Mouse (Mus musculus) retina, postnatal 1 day (tissue): ENCODE measurements at regions not wholly inside any gene's neighbourhood (a gene's known extent, or its start where the extent isn't known, plus 50 kb on each side); places are given as distances from the start of the nearest gene placed in this dataset.
"Not testable (repeated sequence)": the region's sequence is repeated elsewhere in the genome, so short reads cannot be mapped to it uniquely, and the experiment has no call there.

Source experiments
- DNase-seq: peaks from one replicate; pipeline ENCODE4 v3.0.0-alpha.2; 2012

DNA sequence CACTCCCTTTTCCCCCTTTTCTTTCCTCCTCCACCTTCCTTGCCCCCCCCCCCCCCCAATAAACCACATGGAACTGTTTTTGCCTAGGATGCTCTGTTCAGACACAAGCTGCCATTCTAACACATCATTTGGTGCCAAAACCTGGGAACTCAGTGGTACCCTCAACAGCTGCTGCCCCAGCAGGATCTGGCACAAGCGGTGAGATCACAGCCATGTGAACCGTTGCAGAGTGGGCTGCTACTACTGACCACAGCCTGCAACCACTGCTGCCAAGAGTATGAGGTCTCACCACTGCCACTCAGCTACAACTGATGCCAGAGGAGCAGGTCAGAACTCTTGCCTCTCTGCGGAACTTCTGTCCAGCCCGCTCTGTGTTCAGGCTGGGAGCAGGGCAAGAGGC is 206.2 kb downstream of the Pcsk1 start:
- no peak for DNase-seq

DNA sequence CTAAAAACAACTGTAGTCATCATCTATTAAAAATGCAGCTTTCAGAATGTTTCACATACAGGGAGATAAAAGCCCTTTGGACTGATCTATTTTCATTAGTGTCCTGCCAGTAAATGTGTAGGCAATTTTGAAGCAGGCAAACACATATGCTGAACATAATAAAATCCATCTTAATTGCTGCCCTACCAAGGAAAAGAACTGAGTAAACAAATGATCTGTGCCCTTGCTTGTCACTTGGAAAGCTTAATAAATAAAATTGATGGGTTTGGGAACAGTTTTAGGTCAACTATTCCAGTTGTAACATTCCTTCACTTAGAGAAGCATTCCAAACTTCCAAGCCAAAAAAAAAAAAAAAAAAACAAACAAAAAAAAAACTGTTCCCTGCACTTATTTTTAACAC is 230.2 kb downstream of the Pcsk1 start:
- DNase-seq = no peak

- DNase-seq = no peak
Observed at GRCm38 (mm10) chr13:75320239-75320638, 230.6 kb downstream of the Pcsk1 start.

- DNase-seq = no peak
Observed at GRCm38 (mm10) chr13:75337054-75337453, 247.4 kb downstream of the Pcsk1 start.

- no peak for DNase-seq
Observed at GRCm38 (mm10) chr13:75343422-75343821, 253.8 kb downstream of the Pcsk1 start.

GRCm38 (mm10) chr13:75366723-75367426 is 277.2 kb downstream of the Pcsk1 start:
- DNase-seq = no peak

- no peak for DNase-seq
Observed at GRCm38 (mm10) chr13:75368249-75368800, 278.7 kb downstream of the Pcsk1 start.

GRCm38 (mm10) chr13:75377100-75377499 is 287.5 kb downstream of the Pcsk1 start:
- not testable (repeated sequence) for DNase-seq

DNA sequence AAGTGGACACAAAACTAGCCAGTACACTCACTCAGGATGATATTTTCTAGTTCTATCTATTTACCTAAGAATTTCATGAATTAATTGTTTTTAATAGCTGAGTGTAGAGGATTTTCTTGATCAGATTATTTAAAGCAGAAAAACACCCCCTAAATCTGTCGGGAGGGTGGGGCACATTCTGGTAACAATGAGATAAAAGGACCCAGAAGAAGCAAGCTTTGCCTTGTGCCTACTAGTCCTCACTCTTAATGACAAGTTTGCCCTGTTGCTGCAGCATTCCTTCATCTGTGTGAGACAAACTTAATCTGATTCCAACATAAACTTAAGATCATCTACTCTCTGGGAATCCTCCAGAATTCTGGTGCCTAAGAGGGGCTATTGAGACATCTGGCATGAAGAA is 288.1 kb downstream of the Pcsk1 start:
- no peak for DNase-seq

- no peak for DNase-seq
Observed at GRCm38 (mm10) chr13:75384631-75385340, 295.2 kb downstream of the Pcsk1 start.

DNA sequence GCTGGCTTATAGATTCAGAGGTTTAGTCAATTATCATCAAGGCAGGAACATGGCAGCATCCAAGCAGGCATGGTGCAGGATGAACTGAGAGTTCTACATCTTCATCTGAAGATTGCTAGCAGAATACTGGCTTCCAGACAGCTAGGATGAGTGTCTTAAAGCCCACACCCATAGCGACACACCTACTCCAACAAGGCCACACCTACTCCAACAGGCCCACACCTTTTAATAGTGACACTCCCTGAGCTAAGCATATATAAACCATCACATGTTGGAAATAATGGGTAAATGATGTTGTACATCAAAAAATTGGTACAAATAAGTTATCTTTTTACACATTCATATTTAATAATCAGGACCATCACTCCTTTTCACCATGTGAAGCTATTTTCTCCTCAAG is 299.6 kb downstream of the Pcsk1 start:
- no peak for DNase-seq

GRCm38 (mm10) chr13:75390177-75390576 is 300.6 kb downstream of the Pcsk1 start:
- no peak for DNase-seq

- not testable (repeated sequence) for DNase-seq
Observed at GRCm38 (mm10) chr13:75399846-75400245, 306.7 kb upstream of the Ell2 start.

DNA sequence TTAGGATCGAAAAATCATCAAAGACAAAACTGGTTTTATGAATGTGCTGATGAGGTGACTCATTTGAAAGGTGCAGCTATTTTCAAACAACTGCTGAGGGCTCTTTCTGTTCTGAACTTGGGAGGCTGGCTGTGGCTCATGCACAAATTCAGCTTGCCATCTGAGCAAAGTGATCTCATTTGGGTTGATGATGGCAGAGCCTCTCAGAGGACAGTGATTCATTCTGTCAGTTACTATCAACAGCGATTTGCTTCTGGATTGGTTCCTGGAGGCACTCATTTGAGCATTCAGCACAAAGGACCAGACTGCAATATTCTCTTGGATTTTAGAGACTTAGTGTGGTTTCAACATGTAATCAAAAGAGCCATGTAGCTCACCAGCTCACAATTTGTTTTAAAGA is 285.8 kb upstream of the Ell2 start:
- DNase-seq = peak; percentile 66

DNA sequence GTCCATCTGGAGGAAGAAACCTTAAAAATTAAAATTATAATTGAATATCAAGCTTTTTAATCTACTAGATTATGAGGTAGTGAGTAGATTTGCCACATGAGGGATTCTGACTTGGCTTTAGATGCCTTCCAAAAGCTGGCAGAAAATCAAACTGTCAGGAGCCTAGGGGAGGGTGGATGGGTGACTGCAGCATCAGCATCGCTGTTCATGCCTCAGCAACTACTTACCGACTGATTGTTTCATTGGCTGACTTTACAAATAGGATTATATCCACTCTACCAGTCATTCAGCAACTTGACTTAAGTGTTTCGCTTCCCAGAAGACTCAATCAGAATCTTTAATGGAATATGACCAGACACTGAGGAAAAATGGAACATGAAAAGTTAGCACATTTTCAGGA is 279.6 kb upstream of the Ell2 start:
- DNase-seq = peak; percentile 74

DNA sequence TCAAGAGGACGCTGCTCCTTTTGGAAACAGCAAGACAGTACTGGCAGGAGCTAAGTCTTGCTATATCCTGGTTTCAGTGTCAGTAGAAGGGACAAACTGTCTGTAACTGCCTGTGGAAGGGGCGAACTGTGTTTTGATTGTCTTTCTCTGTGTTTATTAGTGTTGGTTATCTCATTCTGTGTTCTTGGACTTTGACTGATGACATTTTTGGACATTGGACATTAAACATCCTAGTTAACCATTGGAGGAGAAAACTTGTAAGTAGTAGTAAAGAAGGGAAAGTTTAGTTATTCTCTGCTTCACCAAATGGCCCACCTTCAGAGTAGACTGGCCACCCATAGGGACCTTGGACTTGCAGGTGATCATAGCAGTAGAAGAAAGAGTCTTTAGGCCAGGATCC is 267.4 kb upstream of the Ell2 start:
- no peak for DNase-seq

DNA sequence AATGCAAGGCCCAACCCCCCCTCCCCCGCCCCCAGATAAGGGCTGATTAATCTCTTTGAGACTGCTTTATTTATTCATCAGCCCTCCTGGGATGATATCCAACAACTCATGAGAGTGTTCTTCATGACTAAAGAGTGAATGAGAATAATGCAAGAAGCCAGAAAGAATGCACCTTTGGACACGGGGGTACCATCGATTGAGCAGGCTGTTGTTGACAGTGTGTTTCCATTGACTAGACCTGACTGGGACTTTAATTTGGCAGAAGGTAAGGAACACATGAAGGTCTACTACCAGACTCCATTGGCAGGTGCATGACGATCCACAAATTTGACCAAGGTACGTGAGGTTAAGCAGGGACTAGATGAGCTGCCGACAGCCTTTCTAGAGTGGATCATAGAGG is 266.5 kb upstream of the Ell2 start:
- DNase-seq = no peak

DNA sequence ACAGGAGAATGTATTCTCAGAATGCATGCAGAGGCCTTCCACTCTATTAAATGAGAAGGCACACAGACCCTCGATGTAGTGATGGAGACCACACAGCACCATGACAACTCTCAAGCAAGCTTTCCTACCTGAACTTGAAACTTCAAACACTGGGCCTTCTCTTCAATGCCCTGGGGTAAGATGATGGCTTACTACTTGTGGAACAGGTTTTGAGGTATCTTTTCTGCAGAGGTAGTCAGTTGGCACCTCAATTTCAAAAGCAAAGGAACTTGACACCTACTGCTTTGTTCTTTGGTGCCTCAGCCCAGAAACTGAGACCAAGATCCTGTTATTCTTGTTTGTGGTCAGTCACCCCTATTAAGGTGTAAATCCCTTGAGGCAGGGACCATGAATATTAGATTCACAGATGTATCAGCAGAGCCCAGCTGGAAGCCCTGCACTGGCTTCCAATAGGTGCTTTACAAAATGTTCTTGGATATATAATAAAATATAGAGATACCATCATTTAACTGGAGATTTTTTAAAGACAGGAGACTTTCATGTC is 246.2 kb upstream of the Ell2 start:
- DNase-seq = no peak

GRCm38 (mm10) chr13:75461273-75461672 is 245.3 kb upstream of the Ell2 start:
- DNase-seq = no peak

GRCm38 (mm10) chr13:75467225-75467624 is 239.3 kb upstream of the Ell2 start:
- no peak for DNase-seq

- DNase-seq = no peak
Observed at GRCm38 (mm10) chr13:75475828-75476597, 230.5 kb upstream of the Ell2 start.

GRCm38 (mm10) chr13:75483157-75483915 is 223.2 kb upstream of the Ell2 start:
- not testable (repeated sequence) for DNase-seq
